Mouse (Mus musculus) cerebellum, adult 2 months (tissue): ENCODE measurements around the gene Stard7. TPM values are rescaled to one million over a fixed set of nuclear protein-coding genes. Genes with fewer than 3 reads are reported as not detected.

Experiments
- DNase-seq, 2 experiments: peaks; one replicate each; pipeline ENCODE4 v3.0.0; 2021
- H3K27ac ChIP-seq: fragments of 200-500 bp; 2 replicates; pipeline ENCODE4 v1.5.1; 2012; ENCODE audit warnings: low read length, control low read depth, inconsistent platforms; ENCODE audit not compliant: insufficient read depth
- H3K27me3 ChIP-seq: fragments of 200-500 bp; 2 replicates; pipeline ENCODE4 v1.6.1; 2012; ENCODE audit warnings: inconsistent platforms, mild to moderate bottlenecking, low read length, moderate library complexity; ENCODE audit not compliant: control insufficient read depth, insufficient read depth
- H3K4me1 ChIP-seq: fragments of 200-500 bp; 2 replicates; pipeline ENCODE4 v1.6.1; 2011; ENCODE audit warnings: low read length; ENCODE audit not compliant: control insufficient read depth, insufficient read depth
- H3K4me3 ChIP-seq: fragments of 200-500 bp; replicated peaks from 2 replicates; pipeline ENCODE3; 2011; ENCODE audit warnings: mild to moderate bottlenecking, low read depth, low read length, control low read depth; ENCODE audit not compliant: insufficient read depth
- CTCF ChIP-seq: fragments of 200-500 bp; IDR thresholded peaks from 2 replicates; pipeline ENCODE4 v1.5.1; 2011; ENCODE audit warnings: low read depth, mild to moderate bottlenecking, control low read depth, low read length, moderate library complexity, borderline replicate concordance; ENCODE audit not compliant: insufficient read depth
- POLR2A ChIP-seq: fragments of 200-500 bp; IDR thresholded peaks from 2 replicates; pipeline ENCODE4 v1.6.1; 2011; ENCODE audit warnings: low read length, control low read depth, borderline replicate concordance; ENCODE audit not compliant: insufficient read depth
- WGBS: fragments of 180-500 bp; shearing (Covaris S2); methylation state at CpG from one replicate; pipeline ENCODE4 v1.1.7; 2018; 5-methylcytosine and 5-hydroxymethylcytosine counted together
- polyA plus RNA-seq: library from polyadenylated mRNA; depleted of rRNA; stranded (reverse); fragments of >200 nt; gene quantifications from 2 replicates; pipeline ENCODE4 v1.2.3, GENCODE M21; 2012; rRNA removed

The Stard7 gene
- polyA plus RNA-seq = 88.7 and 92.2 TPM in 2 replicates

- Histone ChIP-seq H3K27me3 (no peaks in the 10 kb centered on the region), H3K4me1 (no peaks in the 10 kb centered on the region; the same call in 1 of the 2 replicates), H3K27ac (peak within 1 kb of the TSS; percentile 91), H3K4me3 (peak within 1 kb of the TSS; percentile 89)
- WGBS = under 1% methylated on average over 49 of the region's 49 CpGs
- DNase-seq = peak; percentile 97 to 99
- TF ChIP-seq POLR2A = peak; percentile 86
- no peak for TF ChIP-seq CTCF
Measured at GRCm38 (mm10) chr2:127269491-127270299, at the start of gene Stard7. Gene Stard7 (plus strand): TSS chr2:127270218.

GRCm38 (mm10) chr2:127225261-127225660 is 44.8 kb upstream of the Stard7 start:
- Histone ChIP-seq H3K27ac (no peak overlapping the region), H3K27me3 (no peaks in the 10 kb centered on the region), H3K4me1 (no peaks in the 10 kb centered on the region), H3K4me3 (no peak overlapping the region)
- no peak for TF ChIP-seq POLR2A
- no peak for TF ChIP-seq CTCF
- DNase-seq = no peak
- WGBS = 97% methylated on average over 3 of the region's 3 CpGs

DNA sequence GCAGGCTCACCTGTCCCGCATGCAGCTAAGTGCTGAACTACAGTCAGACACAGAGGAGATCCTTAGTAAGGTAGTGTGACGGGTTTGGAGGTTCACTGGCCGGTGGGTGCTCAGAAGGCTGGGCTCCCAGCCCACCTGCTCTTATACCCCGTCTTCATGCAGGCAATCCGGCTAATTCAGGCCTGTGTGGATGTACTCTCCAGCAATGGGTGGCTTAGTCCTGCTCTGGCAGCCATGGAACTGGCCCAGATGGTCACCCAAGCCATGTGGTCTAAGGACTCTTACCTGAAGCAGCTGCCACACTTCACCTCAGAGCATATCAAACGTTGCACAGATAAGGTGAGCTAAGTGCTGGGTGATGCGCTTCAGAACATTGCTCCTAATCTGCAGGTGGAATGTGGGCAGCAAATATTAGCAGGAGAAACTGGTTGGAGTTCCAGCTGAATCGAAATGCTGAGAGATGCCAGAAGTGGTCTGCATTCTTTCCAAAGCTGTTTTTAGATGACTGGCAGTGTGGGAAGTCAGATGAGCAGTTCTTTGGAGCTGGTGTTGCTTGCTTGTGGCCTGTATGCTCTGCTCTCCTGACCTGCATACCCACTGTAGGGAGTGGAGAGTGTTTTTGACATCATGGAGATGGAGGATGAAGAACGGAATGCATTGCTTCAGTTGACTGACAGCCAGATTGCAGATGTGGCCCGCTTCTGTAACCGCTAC is 32.0 kb upstream of the Stard7 start:
- no peak overlapping the region for H3K27ac ChIP-seq
- WGBS = 92% methylated on average over 11 of the region's 11 CpGs
- no peak overlapping the region for H3K4me3 ChIP-seq
- DNase-seq = no peak
- TF ChIP-seq POLR2A (no peak), CTCF (no peak)
- H3K4me1 ChIP-seq = no peaks in the 10 kb centered on the region
- H3K27me3 ChIP-seq = no peaks in the 10 kb centered on the region

DNA sequence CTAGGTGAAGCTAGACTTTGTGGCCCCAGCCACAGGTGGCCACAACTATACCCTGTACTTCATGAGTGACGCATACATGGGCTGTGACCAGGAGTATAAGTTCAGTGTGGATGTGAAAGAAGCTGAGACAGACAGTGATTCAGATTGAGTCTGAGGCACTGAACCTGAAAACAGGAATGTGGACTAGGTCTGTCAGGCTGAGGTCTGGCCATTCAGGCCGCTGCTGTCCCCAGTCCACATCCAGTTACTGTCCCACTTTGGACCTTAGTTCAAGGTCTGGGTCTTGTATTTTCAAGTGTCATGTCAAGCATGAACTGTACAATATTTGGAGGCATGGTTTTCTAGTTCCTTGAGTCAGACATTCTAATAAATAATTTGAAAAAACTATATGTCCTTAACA is 30.0 kb upstream of the Stard7 start:
- Histone ChIP-seq H3K4me3 (no peak overlapping the region), H3K4me1 (no peaks in the 10 kb centered on the region), H3K27ac (no peak overlapping the region), H3K27me3 (no peaks in the 10 kb centered on the region)
- 95% methylated on average over 2 of the region's 2 CpGs for WGBS
- TF ChIP-seq POLR2A (no peak), CTCF (no peak)
- no peak for DNase-seq

- DNase-seq = peak; percentile 96 to 99
- under 1% methylated on average over 53 of the region's 53 CpGs for WGBS
- H3K4me1 ChIP-seq = peaks cover 7% of the 10 kb centered on the region; the same call in 1 of the 2 replicates
- peak within 1 kb of the TSS; percentile 88 for H3K4me3 ChIP-seq
- H3K27me3 ChIP-seq = no peaks in the 10 kb centered on the region
- H3K27ac ChIP-seq = peak within 1 kb of the TSS; percentile 68
- TF ChIP-seq CTCF = no peak
- peak; percentile 74; the same call in 1 of the 2 replicates for TF ChIP-seq POLR2A
Measured at GRCm38 (mm10) chr2:127247592-127248333, 22.3 kb upstream of the Stard7 start, which contains the start of the genes Ciao1 and Tmem127. Gene Ciao1 (minus strand): TSS chr2:127247816. Gene Tmem127 (plus strand): TSS chr2:127247908.

DNA sequence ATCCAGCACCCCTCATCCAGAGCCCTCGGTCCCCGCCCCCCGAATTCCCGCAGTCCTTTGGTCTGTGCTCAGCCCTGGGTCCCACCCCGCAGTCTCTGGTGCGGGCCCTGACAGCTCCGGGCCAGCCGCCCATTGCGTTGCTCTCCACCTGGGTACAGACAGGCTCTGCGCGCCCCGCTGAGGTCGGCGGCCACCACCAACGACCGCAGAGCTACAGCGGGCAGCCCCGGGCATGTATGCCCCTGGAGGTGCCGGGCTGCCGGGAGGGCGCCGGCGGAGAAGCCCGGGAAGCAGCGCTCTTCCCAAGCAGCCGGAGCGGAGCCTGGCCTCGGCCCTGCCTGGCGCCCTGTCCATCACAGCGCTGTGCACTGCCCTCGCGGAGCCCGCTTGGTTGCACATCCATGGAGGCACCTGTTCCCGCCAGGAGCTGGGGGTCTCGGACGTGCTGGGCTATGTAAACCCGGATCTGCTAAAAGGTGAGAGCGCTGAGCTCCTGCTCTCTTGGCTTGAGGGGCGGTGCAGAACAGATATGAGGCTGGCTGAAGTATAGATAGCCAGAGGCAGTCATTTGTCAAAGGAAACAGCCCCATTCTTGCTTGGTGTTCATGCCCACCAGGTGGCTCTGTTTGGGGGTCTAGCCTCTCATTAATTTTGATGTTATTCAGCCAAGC is 21.5 kb upstream of the Stard7 start:
- no peak for TF ChIP-seq CTCF
- TF ChIP-seq POLR2A = no peak
- peak; percentile 64 to 66 for DNase-seq
- under 1% methylated on average over 39 of the region's 39 CpGs for WGBS
- peaks cover 7% of the 10 kb centered on the region; the same call in 1 of the 2 replicates for H3K4me1 ChIP-seq
- H3K27ac ChIP-seq = peak overlapping the region; percentile 68
- H3K4me3 ChIP-seq = peak overlapping the region; percentile 88
- H3K27me3 ChIP-seq = no peaks in the 10 kb centered on the region
